Mouse (Mus musculus): ENCODE data around the gene Sipa1l1.

DNA sequence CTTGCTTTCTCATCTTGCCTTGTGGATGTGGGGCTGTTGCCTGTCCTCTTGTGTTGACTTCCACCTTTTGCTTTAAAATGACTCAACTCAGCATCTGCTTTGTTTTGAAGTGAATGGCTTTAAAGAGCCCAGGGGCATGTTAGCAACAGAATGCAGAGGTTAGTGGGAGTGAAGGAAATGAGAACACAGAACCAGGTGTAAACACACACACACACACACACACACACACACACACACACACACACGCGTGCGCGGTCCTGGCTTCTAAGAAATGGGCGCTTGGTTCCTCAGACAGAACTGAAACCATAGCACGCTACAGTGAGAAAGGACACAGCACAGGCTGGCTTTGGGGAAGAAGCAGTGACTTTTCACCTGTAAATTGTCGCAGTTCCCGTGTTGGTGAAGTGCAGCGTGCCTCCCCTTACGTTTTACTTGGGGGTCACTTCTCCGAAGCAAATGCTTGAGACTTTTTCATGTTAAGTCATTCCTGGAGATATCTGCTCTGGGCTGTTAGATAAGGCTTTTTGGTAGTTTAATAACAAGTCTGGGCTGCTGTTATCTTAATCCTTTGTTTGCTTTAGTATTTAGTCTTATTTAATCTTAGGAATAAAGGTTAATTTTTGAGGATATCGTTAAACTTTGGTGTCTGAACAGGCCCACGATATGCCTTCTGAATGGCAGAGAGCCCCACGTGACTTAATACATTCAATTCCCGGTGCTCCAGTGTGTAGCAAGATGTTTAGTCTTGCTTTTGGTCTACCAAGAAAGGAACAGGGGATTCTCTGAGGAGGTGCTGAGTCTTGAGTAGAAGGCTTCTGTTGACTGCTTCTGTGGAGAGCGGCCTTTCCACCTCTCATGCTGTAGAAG lies 20.8 kb downstream of the Sipa1l1 start:
- no peak for TF ChIP-seq CTCF (IDR thresholded peaks at IDR 0.05; ENCODE audit: low read depth, low read length)
- no peak for TF ChIP-seq POLR2A (IDR thresholded peaks at IDR 0.05; ENCODE audit: borderline replicate concordance, low read depth, low read length)

All from bone marrow macrophage, adult 2 months (primary cell).